Mouse (Mus musculus) liver, adult 2 months (tissue): Measurements from ENCODE around the gene Ap2a2.

Source experiments
- CTCF ChIP-seq: fragments of 200-500 bp; IDR thresholded peaks from 2 replicates; pipeline ENCODE4 v1.5.1; 2011; ENCODE audit warnings: low read depth, low read length, control low read depth
- POLR2A ChIP-seq: fragments of 200-500 bp; IDR thresholded peaks from 2 replicates; pipeline ENCODE4 v1.6.1; 2011; ENCODE audit warnings: low read length, control low read depth; ENCODE audit not compliant: insufficient read depth; ENCODE audit errors: extremely low read depth

DNA sequence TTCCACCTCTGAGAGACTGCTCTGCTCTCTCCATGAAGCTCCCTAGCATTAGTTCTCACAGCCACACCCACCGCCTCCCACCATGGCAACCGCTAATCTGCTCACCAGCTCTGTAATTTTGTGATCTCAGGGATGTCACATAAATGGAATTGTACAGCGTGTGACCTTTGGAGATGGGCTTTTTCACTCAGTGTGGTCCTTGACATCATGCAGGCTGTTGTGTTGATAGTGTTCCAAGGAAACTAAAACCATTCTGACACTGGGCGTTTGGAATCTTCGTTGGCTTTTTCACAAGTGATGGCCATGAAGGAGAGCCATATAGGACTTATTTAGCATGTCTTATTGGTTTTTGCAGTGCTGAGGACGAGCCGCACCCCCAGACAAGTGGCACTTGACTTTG is 4.6 kb downstream of the Ap2a2 start:
- TF ChIP-seq POLR2A = no peak
- no peak for TF ChIP-seq CTCF
